Mouse (Mus musculus) left cerebral cortex, postnatal 4 days (tissue): ENCODE data around the gene Aox2. TPM values are rescaled to one million over a fixed set of nuclear protein-coding genes. Genes with fewer than 3 reads are reported as not detected.

Experiments
- DNase-seq: peaks from one replicate; pipeline ENCODE4 v3.0.0-alpha.2; 2022
- intact Hi-C: fragments of 180-260 bp; cut with DNase I; formaldehyde crosslinking; loops from one replicate; pipeline ENCODE4 v1.15.1; 2025
- total RNA-seq, 2 experiments: library from RNA; stranded (reverse); gene quantifications; 2 replicates each; pipeline ENCODE4 v1.2.3; 2021

The Aox2 gene
- total RNA-seq, 2 experiments from 2014 or later = not detected

GRCm38 (mm10) chr1:58284505-58284904, 6.4 kb downstream of the Aox2 start:
- peak; percentile 32 for DNase-seq
- intact Hi-C loops = no loop called here

- intact Hi-C loops = no loop called here
- DNase-seq = no peak
These were observed 10.0 kb downstream of the Aox2 start for GRCm38 (mm10) chr1:58288091-58288490.

- intact Hi-C loops = loop anchor here (10.0 kb wide), 1 partner anchor 865 kb away; no protein-coding TSS in a partner anchor
- no peak for DNase-seq
These were observed 11.8 kb downstream of the Aox2 start for GRCm38 (mm10) chr1:58289863-58290469.

GRCm38 (mm10) chr1:58291394-58292300, 13.5 kb downstream of the Aox2 start:
- intact Hi-C loops = loop anchor here (10.0 kb wide), 1 partner anchor 867 kb away; no protein-coding TSS in a partner anchor
- DNase-seq = peak; percentile 21

- DNase-seq = no peak
- intact Hi-C loops = loop anchor here (10.0 kb wide), 1 partner anchor 870 kb away; no protein-coding TSS in a partner anchor
These were observed 16.6 kb downstream of the Aox2 start for GRCm38 (mm10) chr1:58294730-58295129.

- intact Hi-C loops = loop anchor here (10.0 kb wide), 1 partner anchor 871 kb away; no protein-coding TSS in a partner anchor
- peak; percentile 72 for DNase-seq
These were observed 18.2 kb downstream of the Aox2 start for GRCm38 (mm10) chr1:58296278-58296677.

GRCm38 (mm10) chr1:58296821-58297220, 18.7 kb downstream of the Aox2 start:
- no peak for DNase-seq
- intact Hi-C loops = loop anchor here (10.0 kb wide), 1 partner anchor 872 kb away; no protein-coding TSS in a partner anchor

GRCm38 (mm10) chr1:58298347-58298746, 20.2 kb downstream of the Aox2 start:
- DNase-seq = no peak
- intact Hi-C loops = loop anchor here (10.0 kb wide), 1 partner anchor 874 kb away; no protein-coding TSS in a partner anchor

GRCm38 (mm10) chr1:58301073-58301472, 22.9 kb downstream of the Aox2 start:
- intact Hi-C loops = no loop called here
- DNase-seq = no peak

- intact Hi-C loops = no loop called here
- DNase-seq = no peak
These were observed 23.9 kb downstream of the Aox2 start for GRCm38 (mm10) chr1:58302015-58302414.

- no peak for DNase-seq
- intact Hi-C loops = no loop called here
These were observed 24.9 kb downstream of the Aox2 start for GRCm38 (mm10) chr1:58303009-58303408.

- intact Hi-C loops = no loop called here
These were observed 25.6 kb downstream of the Aox2 start for GRCm38 (mm10) chr1:58303726-58304125.

GRCm38 (mm10) chr1:58304296-58304695, 26.2 kb downstream of the Aox2 start:
- intact Hi-C loops = no loop called here
- no peak for DNase-seq

More at GRCm38 (mm10) chr1:58303726-58304125, 25.6 kb downstream of the Aox2 start:
- no peak for DNase-seq

- no peak for DNase-seq
- intact Hi-C loops = no loop called here
These were observed 29.1 kb downstream of the Aox2 start for GRCm38 (mm10) chr1:58307181-58307580.

- no peak for DNase-seq
- intact Hi-C loops = no loop called here
These were observed 30.5 kb downstream of the Aox2 start for GRCm38 (mm10) chr1:58308594-58308993.

- DNase-seq = no peak
- intact Hi-C loops = no loop called here
These were observed 31.7 kb downstream of the Aox2 start for GRCm38 (mm10) chr1:58309853-58310252.

GRCm38 (mm10) chr1:58311221-58311864, 33.2 kb downstream of the Aox2 start:
- DNase-seq = no peak
- intact Hi-C loops = no loop called here

GRCm38 (mm10) chr1:58313173-58313572, 35.0 kb downstream of the Aox2 start:
- DNase-seq = no peak

GRCm38 (mm10) chr1:58315532-58315931, 37.4 kb downstream of the Aox2 start:
- no peak for DNase-seq
- intact Hi-C loops = no loop called here

More at GRCm38 (mm10) chr1:58313173-58313572, 35.0 kb downstream of the Aox2 start:
- intact Hi-C loops = no loop called here

GRCm38 (mm10) chr1:58333222-58333621, 55.1 kb downstream of the Aox2 start:
- intact Hi-C loops = no loop called here
- no peak for DNase-seq

- DNase-seq = peak; percentile 56
- intact Hi-C loops = no loop called here
These were observed 61.8 kb downstream of the Aox2 start for GRCm38 (mm10) chr1:58339901-58340300.
